Mouse (Mus musculus): ENCODE measurements around the gene Hs3st3a1. TPM values are rescaled to one million over a fixed set of nuclear protein-coding genes. Genes with fewer than 3 reads are reported as not detected.

The Hs3st3a1 gene
- total RNA-seq, 2 experiments from 2014 or later: 0.23 to 0.30 TPM

DNA sequence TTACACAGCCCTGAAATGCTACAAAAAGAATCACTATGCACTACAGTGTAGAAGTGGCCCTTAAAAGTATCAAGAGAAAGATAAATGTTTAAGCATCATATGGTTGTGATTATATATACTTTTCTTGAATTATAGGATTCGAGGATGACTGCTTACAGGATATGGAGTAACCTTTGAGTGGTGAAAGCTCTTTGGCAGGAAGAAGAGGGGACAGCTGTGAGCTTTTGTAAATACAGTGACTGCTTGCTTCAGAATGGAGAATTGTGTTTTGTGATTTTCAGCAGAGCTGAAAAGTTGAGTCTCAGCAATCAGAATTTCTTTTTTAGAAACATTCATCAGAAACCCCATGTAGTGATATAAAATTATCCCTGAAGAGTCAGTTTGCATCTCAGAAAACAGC, 124.3 kb downstream of the Hs3st3a1 start:
- no peak for DNase-seq

- no peak for DNase-seq
These were observed 125.3 kb downstream of the Hs3st3a1 start for GRCm38 (mm10) chr11:64560471-64560870.

GRCm38 (mm10) chr11:64562771-64563170, 127.6 kb downstream of the Hs3st3a1 start:
- DNase-seq: no peak

Other genes with a start within 250 kb of the Hs3st3a1 start
- not detected for gene F930015N05Rik, start 1.3 kb downstream of the Hs3st3a1 start, total RNA-seq (2021)

All from adrenal gland, postnatal 36 days (tissue).